Mouse (Mus musculus) splenic B cell, adult 2 months (primary cell): Measurements from ENCODE around the gene Dock4.

Experiments used
- DNase-seq: peaks from one replicate; pipeline ENCODE4 v3.0.0-alpha.2; 2011; ENCODE audit warnings: low read depth, low spot score
- H3K27me3 ChIP-seq: 2 replicates; pipeline ENCODE4 v1.6.1; 2012; ENCODE audit warnings: mild to moderate bottlenecking, low read length, moderate library complexity, mixed read lengths; ENCODE audit not compliant: control insufficient read depth, poor library complexity, insufficient read depth, severe bottlenecking
- H3K36me3 ChIP-seq: 2 replicates; pipeline ENCODE4 v1.6.1; 2012; ENCODE audit warnings: mild to moderate bottlenecking, low read length, moderate library complexity, mixed read lengths; ENCODE audit not compliant: control insufficient read depth, poor library complexity, insufficient read depth, severe bottlenecking

Dock4 gene

DNA sequence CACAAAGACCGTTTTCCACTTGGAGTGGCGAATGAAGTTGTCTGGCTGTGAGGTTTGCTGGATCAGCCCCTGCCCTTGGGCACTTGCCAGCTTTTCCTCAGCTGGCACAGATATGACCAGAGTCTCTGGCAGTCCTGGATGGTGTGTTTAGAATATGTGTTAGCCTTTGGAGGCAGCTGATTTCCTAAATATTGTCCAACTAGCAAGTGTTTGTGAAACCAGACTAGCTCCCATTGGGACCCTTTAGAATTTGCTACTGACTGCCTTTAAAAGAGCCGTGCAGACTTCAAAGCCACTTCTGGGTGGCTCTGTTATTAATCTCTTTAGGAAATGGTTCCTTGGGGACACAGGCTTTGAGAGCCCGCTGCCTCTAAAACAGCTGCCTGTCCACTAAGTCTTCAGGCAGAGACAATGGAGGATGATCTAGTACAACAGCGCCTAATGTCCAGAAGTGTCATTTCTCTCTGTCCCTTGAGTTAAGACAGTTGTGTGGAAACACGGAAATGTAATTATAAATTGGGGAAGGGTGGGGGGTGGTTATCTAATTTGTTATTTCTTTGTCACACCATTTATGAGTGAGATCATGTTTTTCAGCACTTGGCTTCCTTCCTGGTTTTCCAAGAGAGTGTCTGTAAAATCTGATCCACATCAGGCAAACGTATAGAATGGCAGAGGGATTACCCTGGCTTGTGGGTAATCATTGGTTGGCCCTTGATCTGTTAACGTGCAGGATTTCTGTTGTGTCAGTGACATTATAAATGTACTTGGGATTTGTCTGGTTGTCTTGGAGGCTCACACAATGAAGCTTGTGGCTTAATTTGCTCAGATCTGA lies 32.1 kb downstream of the Dock4 start:
- no peaks in the 10 kb centered on the region for H3K27me3 ChIP-seq
- no peak for DNase-seq
- H3K36me3 ChIP-seq, result no peaks in the 10 kb centered on the region

DNA sequence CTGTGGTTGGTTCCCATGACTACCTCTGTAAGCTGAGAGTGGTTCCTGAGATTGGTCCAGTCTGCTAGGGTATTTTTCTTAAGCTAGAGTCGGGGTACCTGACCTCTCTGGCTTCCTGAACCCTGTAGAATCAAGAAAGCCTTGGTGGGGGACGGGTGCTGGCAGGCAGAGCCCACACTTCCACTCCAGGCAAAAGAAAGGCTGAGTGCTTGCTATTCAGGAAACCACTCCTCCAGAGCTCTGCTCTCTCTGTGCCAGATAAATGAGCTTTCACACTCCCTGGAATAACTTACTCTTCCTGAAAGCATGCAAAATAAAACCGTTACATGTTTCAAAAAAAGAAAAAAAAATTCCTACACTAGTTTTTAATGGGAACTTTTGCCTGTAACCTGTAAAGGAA lies 38.5 kb downstream of the Dock4 start:
- DNase-seq, result no peak
- H3K27me3 ChIP-seq, result no peaks in the 10 kb centered on the region
- no peaks in the 10 kb centered on the region for H3K36me3 ChIP-seq

DNA sequence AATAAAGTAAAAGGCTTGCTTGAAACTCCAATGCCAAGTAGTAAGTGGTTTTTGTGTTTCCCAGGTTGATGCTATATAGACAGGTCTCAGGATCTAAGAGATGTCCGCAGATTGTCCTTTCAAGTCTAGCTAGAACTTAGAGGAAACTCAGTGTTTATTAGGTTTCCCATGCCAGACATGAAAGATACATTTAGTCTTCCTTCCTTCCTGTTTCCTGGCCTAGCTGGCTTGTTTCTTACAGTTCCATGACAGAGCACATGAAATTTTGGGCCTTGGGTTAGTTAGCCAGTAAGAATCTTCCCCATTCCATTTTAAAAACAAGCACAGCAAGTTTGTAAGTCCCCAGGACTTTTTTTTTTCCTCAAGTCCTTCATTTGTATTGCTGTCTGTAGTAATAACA lies 39.5 kb downstream of the Dock4 start:
- Histone ChIP-seq H3K27me3 (no peaks in the 10 kb centered on the region), H3K36me3 (no peaks in the 10 kb centered on the region)
- DNase-seq, result no peak

GRCm38 (mm10) chr12:40486047-40486837 lies 40.5 kb downstream of the Dock4 start:
- Histone ChIP-seq H3K27me3 (no peaks in the 10 kb centered on the region), H3K36me3 (no peaks in the 10 kb centered on the region)
- no peak for DNase-seq

- no peak for DNase-seq
- no peaks in the 10 kb centered on the region for H3K36me3 ChIP-seq
- no peaks in the 10 kb centered on the region for H3K27me3 ChIP-seq
These were observed 50.6 kb downstream of the Dock4 start for GRCm38 (mm10) chr12:40496387-40496786.

DNA sequence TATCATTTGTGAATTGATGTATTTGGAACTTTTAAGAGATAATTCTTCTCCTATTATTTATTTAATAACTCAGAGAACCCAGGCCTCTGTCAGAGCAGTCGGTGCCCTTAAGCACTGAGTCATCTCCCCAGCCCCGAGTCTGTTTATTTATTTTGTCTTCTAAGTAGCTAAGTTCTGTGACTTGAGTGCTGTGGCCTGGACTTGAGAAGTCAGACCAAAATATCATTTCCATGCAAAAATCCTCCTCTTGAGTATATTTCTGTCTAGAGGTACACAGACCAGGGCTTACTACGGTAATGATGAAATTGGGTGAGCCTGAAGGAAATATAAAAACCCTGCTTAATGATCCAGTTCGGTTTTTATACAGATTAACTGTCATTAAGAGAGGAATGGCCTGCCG lies 52.1 kb downstream of the Dock4 start:
- DNase-seq, result no peak
- H3K27me3 ChIP-seq, result no peaks in the 10 kb centered on the region

DNA sequence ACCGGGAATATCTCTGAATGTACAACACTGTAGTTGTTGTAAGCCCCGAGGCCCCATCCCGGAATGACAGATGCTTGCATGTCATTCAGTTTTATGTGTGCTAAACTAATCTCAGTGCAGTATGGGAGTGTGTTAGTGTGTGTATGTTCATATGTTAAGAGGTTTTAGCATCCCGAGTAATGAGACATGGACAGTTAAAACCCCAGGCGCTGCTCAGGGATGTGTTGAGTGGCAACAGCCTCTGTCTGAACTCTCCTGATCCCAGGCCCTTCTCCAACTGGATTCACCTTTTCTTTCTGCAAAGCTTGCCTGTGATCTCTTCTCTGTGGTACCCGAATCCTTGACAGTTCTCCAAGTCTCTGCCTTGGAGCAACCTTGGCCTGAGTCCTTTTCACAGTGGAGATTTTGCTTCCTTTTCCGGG lies 52.5 kb downstream of the Dock4 start:
- no peaks in the 10 kb centered on the region for H3K36me3 ChIP-seq
- H3K27me3 ChIP-seq, result no peaks in the 10 kb centered on the region
- DNase-seq, result no peak

More for the DNA sequence above, 52.1 kb downstream of the Dock4 start:
- no peaks in the 10 kb centered on the region for H3K36me3 ChIP-seq

DNA sequence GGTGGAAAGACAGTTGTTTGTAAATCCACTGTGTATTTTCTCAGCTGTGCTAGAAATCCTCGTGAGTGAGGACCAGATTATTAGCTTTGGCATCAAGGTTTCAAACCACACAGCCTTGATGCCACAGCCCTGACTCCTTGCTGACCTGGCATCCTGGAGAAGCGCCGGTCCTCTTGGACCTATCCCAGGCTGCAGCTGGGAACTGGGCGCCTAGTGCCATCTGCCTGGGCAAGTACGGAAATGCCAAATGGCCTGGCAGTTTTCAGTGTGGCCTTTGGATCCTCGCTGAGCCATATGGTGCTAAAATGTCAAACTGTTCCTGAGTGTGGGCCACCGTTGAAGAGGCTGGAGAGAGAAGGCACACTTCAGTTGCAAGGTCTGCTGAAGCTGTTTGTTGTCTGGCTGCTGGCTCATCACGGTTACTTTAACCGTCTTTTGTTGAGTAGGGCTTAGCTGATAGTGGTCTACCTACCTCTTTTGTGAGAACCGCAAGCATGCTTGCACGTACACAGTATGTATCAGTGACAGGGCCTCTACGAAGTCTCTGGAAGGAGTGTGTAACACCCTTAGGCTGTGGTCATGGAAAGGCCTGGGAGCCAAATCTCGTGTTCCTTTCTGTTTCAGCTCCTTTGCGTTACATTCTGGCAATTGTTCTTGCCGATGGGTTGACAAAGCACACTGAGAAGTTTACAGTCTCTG lies 53.3 kb downstream of the Dock4 start:
- H3K36me3 ChIP-seq, result no peaks in the 10 kb centered on the region
- DNase-seq, result no peak
- H3K27me3 ChIP-seq, result no peaks in the 10 kb centered on the region

- no peaks in the 10 kb centered on the region for H3K27me3 ChIP-seq
- H3K36me3 ChIP-seq, result no peaks in the 10 kb centered on the region
- DNase-seq, result no peak
These were observed 54.0 kb downstream of the Dock4 start for GRCm38 (mm10) chr12:40499627-40500329.

- H3K27me3 ChIP-seq, result no peaks in the 10 kb centered on the region
- H3K36me3 ChIP-seq, result no peaks in the 10 kb centered on the region
- no peak for DNase-seq
These were observed 55.4 kb downstream of the Dock4 start for GRCm38 (mm10) chr12:40501141-40501540.

DNA sequence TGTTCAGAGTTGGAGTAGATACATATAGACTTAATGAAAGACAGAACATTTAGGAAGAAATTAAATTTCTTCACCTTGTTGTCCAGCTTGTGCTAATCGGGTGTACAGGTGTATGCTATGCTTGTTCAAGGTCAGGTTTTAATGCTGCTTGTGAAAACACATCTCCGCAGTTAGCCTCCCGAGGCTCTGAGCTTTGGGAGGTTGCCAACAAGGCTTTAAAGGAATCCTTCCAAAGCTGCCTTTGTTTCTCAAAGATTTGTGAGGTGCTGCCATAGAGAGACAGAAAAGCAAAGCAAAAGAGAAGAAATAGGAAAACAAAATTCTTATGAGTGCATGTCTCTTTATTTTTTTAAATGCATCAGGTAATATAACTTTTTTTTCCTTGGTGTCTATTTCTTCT lies 57.8 kb downstream of the Dock4 start:
- Histone ChIP-seq H3K36me3 (no peaks in the 10 kb centered on the region), H3K27me3 (no peaks in the 10 kb centered on the region)
- no peak for DNase-seq

GRCm38 (mm10) chr12:40504687-40505086 lies 58.9 kb downstream of the Dock4 start:
- no peaks in the 10 kb centered on the region for H3K27me3 ChIP-seq
- no peaks in the 10 kb centered on the region for H3K36me3 ChIP-seq
- DNase-seq, result no peak

GRCm38 (mm10) chr12:40507823-40508390 lies 62.2 kb downstream of the Dock4 start:
- H3K27me3 ChIP-seq, result no peaks in the 10 kb centered on the region
- DNase-seq, result no peak
- H3K36me3 ChIP-seq, result no peaks in the 10 kb centered on the region

- Histone ChIP-seq H3K36me3 (no peaks in the 10 kb centered on the region), H3K27me3 (no peaks in the 10 kb centered on the region)
- no peak for DNase-seq
These were observed 62.7 kb downstream of the Dock4 start for GRCm38 (mm10) chr12:40508416-40508815.
